Mouse (Mus musculus): Measurements from ENCODE around the gene Catsperg1. TPM values are rescaled to one million over a fixed set of nuclear protein-coding genes. Genes with fewer than 3 reads are reported as not detected.

Gene Catsperg1
- polyA plus RNA-seq, 1 experiment from 2014 or later: 0.21 TPM

- peak within 1 kb of the TSS; percentile 58; the same call in 1 of the 2 replicates for H3K27ac ChIP-seq (ENCODE audit: low read depth, low read length)
- 2% methylated on average over 62 of the region's 62 CpGs for WGBS
- ATAC-seq: peak; percentile 29
These were observed 18.6 kb upstream of the Catsperg1 start, which contains the start of gene Kcnk6 for GRCm38 (mm10) chr7:29232247-29233013. Kcnk6 (minus strand) TSS chr7:29232515.

GRCm38 (mm10) chr7:29231517-29231916 is 17.7 kb upstream of the Catsperg1 start:
- no peak for ATAC-seq
- Histone ChIP-seq H3K27me3 (replicated peaks; ENCODE audit: control insufficient read depth, insufficient read depth, low read length) (no peaks in the 10 kb centered on the region), H3K4me3 (ENCODE audit: low read depth, low read length) (peak overlapping the region; percentile 52), H3K9me3 (ENCODE audit: control insufficient read depth) (no peaks in the 10 kb centered on the region), H3K36me3 (ENCODE audit: control insufficient read depth, insufficient read depth) (no peaks in the 10 kb centered on the region), H3K27ac (ENCODE audit: low read depth, low read length) (no peak overlapping the region), H3K9ac (ENCODE audit: low read depth, low read length) (no peak overlapping the region), H3K4me1 (replicated peaks; ENCODE audit: control insufficient read depth, insufficient read depth, low read length) (no peaks in the 10 kb centered on the region), H3K4me2 (replicated peaks; ENCODE audit: low read depth) (peak overlapping the region; percentile 88)
- 58% methylated on average over 3 of the region's 3 CpGs for WGBS
- TF ChIP-seq CTCF (IDR thresholded peaks at IDR 0.05; ENCODE audit: low read depth): no peak

More at GRCm38 (mm10) chr7:29232247-29233013, 18.6 kb upstream of the Catsperg1 start, which contains the start of gene Kcnk6:
- Histone ChIP-seq H3K4me3 (ENCODE audit: low read depth, low read length) (peak within 1 kb of the TSS; percentile 52), H3K4me1 (replicated peaks; ENCODE audit: control insufficient read depth, insufficient read depth, low read length) (no peaks in the 10 kb centered on the region), H3K9ac (ENCODE audit: low read depth, low read length) (peak within 1 kb of the TSS; percentile 54), H3K27me3 (replicated peaks; ENCODE audit: control insufficient read depth, insufficient read depth, low read length) (no peaks in the 10 kb centered on the region), H3K4me2 (replicated peaks; ENCODE audit: low read depth) (peak within 1 kb of the TSS; percentile 88), H3K9me3 (ENCODE audit: control insufficient read depth) (no peaks in the 10 kb centered on the region), H3K36me3 (ENCODE audit: control insufficient read depth, insufficient read depth) (no peaks in the 10 kb centered on the region)
- TF ChIP-seq CTCF (IDR thresholded peaks at IDR 0.05; ENCODE audit: low read depth): no peak

- H3K27ac ChIP-seq (ENCODE audit: low read depth, low read length): no peak overlapping the region
- H3K4me3 ChIP-seq (ENCODE audit: low read depth, low read length): no peak overlapping the region
- TF ChIP-seq CTCF (IDR thresholded peaks at IDR 0.05; ENCODE audit: low read depth): no peak
- H3K4me2 ChIP-seq (replicated peaks; ENCODE audit: low read depth): no peak overlapping the region
- no peaks in the 10 kb centered on the region for H3K9me3 ChIP-seq (ENCODE audit: control insufficient read depth)
- no peak overlapping the region for H3K9ac ChIP-seq (ENCODE audit: low read depth, low read length)
- no peak for ATAC-seq
- no peaks in the 10 kb centered on the region for H3K27me3 ChIP-seq (replicated peaks; ENCODE audit: control insufficient read depth, insufficient read depth, low read length)
- no peaks in the 10 kb centered on the region for H3K4me1 ChIP-seq (replicated peaks; ENCODE audit: control insufficient read depth, insufficient read depth, low read length)
- 54% methylated on average over 3 of the region's 3 CpGs for WGBS
- peaks cover under 1% of the 10 kb centered on the region; the same call in 1 of the 2 replicates for H3K36me3 ChIP-seq (ENCODE audit: control insufficient read depth, insufficient read depth)
These were observed 16.7 kb upstream of the Catsperg1 start for GRCm38 (mm10) chr7:29230560-29230959.

DNA sequence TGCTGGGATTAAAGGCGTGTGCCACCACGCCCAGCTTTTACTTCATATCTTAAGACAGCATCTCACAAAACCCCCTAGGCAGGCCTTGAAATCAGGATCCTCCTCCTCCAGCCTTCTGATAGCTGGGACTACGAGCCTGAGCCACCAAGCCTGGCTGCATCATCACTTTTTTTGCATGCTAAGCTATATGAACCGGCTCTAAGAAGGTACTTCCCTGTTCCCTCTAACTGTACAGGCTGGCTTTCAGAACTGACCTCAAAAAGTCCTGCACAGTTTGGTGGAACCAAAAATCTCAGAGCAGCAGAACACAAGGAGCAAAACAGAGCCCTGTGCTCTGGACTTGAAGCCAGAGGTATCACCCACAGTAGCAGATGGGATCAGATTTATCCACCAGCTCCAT is 14.4 kb upstream of the Catsperg1 start:
- H3K27me3 ChIP-seq (replicated peaks; ENCODE audit: control insufficient read depth, insufficient read depth, low read length): no peaks in the 10 kb centered on the region
- H3K9ac ChIP-seq (ENCODE audit: low read depth, low read length): no peak overlapping the region
- no peak overlapping the region for H3K27ac ChIP-seq (ENCODE audit: low read depth, low read length)
- no peak for ATAC-seq
- TF ChIP-seq CTCF (IDR thresholded peaks at IDR 0.05; ENCODE audit: low read depth): no peak
- no peaks in the 10 kb centered on the region for H3K4me1 ChIP-seq (replicated peaks; ENCODE audit: control insufficient read depth, insufficient read depth, low read length)
- no peak overlapping the region for H3K4me3 ChIP-seq (ENCODE audit: low read depth, low read length)
- peaks cover 4% of the 10 kb centered on the region; the same call in 1 of the 2 replicates for H3K36me3 ChIP-seq (ENCODE audit: control insufficient read depth, insufficient read depth)
- no peaks in the 10 kb centered on the region for H3K9me3 ChIP-seq (ENCODE audit: control insufficient read depth)
- WGBS: 61% methylated on average over 4 of the region's 4 CpGs
- H3K4me2 ChIP-seq (replicated peaks; ENCODE audit: low read depth): no peak overlapping the region

GRCm38 (mm10) chr7:29225520-29225919 is 11.7 kb upstream of the Catsperg1 start:
- Histone ChIP-seq H3K4me1 (replicated peaks; ENCODE audit: control insufficient read depth, insufficient read depth, low read length) (no peaks in the 10 kb centered on the region), H3K36me3 (ENCODE audit: control insufficient read depth, insufficient read depth) (peaks cover 4% of the 10 kb centered on the region; the same call in 1 of the 2 replicates), H3K27ac (ENCODE audit: low read depth, low read length) (no peak overlapping the region), H3K27me3 (replicated peaks; ENCODE audit: control insufficient read depth, insufficient read depth, low read length) (no peaks in the 10 kb centered on the region), H3K9ac (ENCODE audit: low read depth, low read length) (no peak overlapping the region), H3K9me3 (ENCODE audit: control insufficient read depth) (no peaks in the 10 kb centered on the region), H3K4me2 (replicated peaks; ENCODE audit: low read depth) (no peak overlapping the region), H3K4me3 (ENCODE audit: low read depth, low read length) (no peak overlapping the region)
- ATAC-seq: no peak
- TF ChIP-seq CTCF (IDR thresholded peaks at IDR 0.05; ENCODE audit: low read depth): no peak
- whole genome bisulfite sequencing: 76% methylated on average over 13 of the region's 13 CpGs

GRCm38 (mm10) chr7:29224756-29225394 is 11.0 kb upstream of the Catsperg1 start:
- Histone ChIP-seq H3K4me1 (replicated peaks; ENCODE audit: control insufficient read depth, insufficient read depth, low read length) (no peaks in the 10 kb centered on the region), H3K9me3 (ENCODE audit: control insufficient read depth) (peaks cover 5% of the 10 kb centered on the region; the same call in 1 of the 2 replicates), H3K4me2 (replicated peaks; ENCODE audit: low read depth) (no peak overlapping the region), H3K4me3 (ENCODE audit: low read depth, low read length) (no peak overlapping the region), H3K27ac (ENCODE audit: low read depth, low read length) (no peak overlapping the region), H3K36me3 (ENCODE audit: control insufficient read depth, insufficient read depth) (peaks cover 4% of the 10 kb centered on the region; the same call in 1 of the 2 replicates), H3K9ac (ENCODE audit: low read depth, low read length) (no peak overlapping the region), H3K27me3 (replicated peaks; ENCODE audit: control insufficient read depth, insufficient read depth, low read length) (no peaks in the 10 kb centered on the region)
- 34% methylated on average over 16 of the region's 16 CpGs for WGBS
- TF ChIP-seq CTCF (IDR thresholded peaks at IDR 0.05; ENCODE audit: low read depth): no peak
- no peak for ATAC-seq

All from intestine, postnatal 0 days (tissue).